Mouse (Mus musculus): ENCODE measurements around the gene Xlr.

DNA sequence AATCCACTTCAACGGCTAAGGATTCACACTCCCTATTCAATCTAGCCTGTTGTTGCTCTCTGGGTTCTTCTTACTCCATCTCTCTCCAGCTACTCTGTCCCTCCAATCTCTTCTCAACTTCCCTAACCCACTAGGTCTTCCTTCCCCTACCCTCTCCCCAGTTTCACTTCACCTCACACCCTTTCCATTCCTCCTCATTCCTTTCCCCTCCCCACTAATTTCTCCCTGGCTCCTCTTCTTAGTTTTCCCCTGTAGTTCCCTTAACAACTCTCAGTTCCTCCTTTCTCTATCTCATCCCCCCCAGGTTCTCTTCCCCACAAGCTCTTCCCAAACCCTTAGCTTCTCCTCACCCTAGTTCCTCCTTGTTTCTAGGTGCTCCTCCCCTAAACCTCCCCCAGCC is 44.7 kb downstream of the Xlr start:
- TF ChIP-seq EP300 (IDR thresholded peaks at IDR 0.05; ENCODE audit: low read depth) (no peak), CTCF (IDR thresholded peaks at IDR 0.05; ENCODE audit: low read depth) (no peak)
